Comparison of ENCODE assay signal across 19 mouse cellular contexts in the genomic region with DNA sequence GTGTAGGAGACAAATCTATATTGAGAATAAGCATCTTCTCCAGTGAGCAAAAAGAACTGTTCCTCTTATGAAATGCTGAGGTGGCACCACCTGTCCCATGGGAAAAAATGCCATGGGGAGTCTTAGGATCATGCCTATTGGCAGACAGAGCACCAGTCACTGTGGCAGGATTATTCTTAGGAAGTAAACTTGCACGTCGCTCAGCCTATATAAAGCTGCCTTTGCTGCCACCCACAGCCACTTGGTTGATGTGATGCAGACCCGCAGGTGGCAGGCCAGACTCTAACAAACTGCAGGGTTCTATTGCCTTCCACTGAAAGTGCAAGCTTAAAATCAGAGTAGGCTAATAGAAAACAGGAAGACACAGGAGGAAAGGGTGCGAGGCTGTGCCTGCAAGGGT.
DNase-seq lines count a peak whose midpoint lies in the region; ATAC-seq and TF ChIP-seq lines count a peak whose summit lies in the region.
"Had no signal": no experiment of that assay in that cellular context is flagged by ENCODE, and none has a peak within 500 bp of the region (broad histone marks: within the 10 kb centered on the region; RNA-seq: fewer than 3 reads in every experiment).

No protein-coding gene starts in this region.

- no peak overlapping the region for H3K27ac ChIP-seq in heart, embryonic 12.5 days (ENCODE audit: poor library complexity, severe bottlenecking)
- no peak overlapping the region for H3K27ac ChIP-seq in midbrain, postnatal 0 days (ENCODE audit: low read depth, low read length)
- no peak overlapping the region for H3K27ac ChIP-seq in midbrain, embryonic 16.5 days (ENCODE audit: low read length)
- H3K27ac ChIP-seq in left cerebral cortex, adult 2 months = no peak overlapping the region
- no peak overlapping the region for H3K27ac ChIP-seq in stomach, postnatal 0 days (replicated peaks)
- H3K27ac ChIP-seq: embryonic facial prominence, embryonic 12.5 days; midbrain, embryonic 12.5 days had no signal

- intact Hi-C loops in left cerebral cortex, adult 2 months (cut with DNase I) = no loop called here

- no peaks in the 10 kb centered on the region for H3K27me3 ChIP-seq in heart, embryonic 12.5 days (replicated peaks)
- H3K27me3 ChIP-seq in midbrain, postnatal 0 days (ENCODE audit: insufficient read depth, low read length) = no peaks in the 10 kb centered on the region
- H3K27me3 ChIP-seq in midbrain, embryonic 16.5 days (ENCODE audit: control insufficient read depth, insufficient read depth, low read depth, low read length) = no peaks in the 10 kb centered on the region; the same call in 1 of the 2 replicates
- no peaks in the 10 kb centered on the region for H3K27me3 ChIP-seq in stomach, postnatal 0 days (ENCODE audit: control insufficient read depth, insufficient read depth, low read length)
- H3K27me3 ChIP-seq: embryonic facial prominence, embryonic 12.5 days; midbrain, embryonic 12.5 days had no signal

- no peaks in the 10 kb centered on the region for H3K9me3 ChIP-seq in heart, embryonic 12.5 days (replicated peaks)
- H3K9me3 ChIP-seq in midbrain, postnatal 0 days (ENCODE audit: low read length) = no peaks in the 10 kb centered on the region
- no peaks in the 10 kb centered on the region for H3K9me3 ChIP-seq in midbrain, embryonic 16.5 days (replicated peaks; ENCODE audit: control insufficient read depth, low read length, poor library complexity, severe bottlenecking)
- no peaks in the 10 kb centered on the region for H3K9me3 ChIP-seq in stomach, postnatal 0 days (ENCODE audit: control insufficient read depth, low read length)
- H3K9me3 ChIP-seq: embryonic facial prominence, embryonic 12.5 days; midbrain, embryonic 12.5 days had no signal

- H3K9ac ChIP-seq in heart, embryonic 12.5 days = no peak overlapping the region
- no peak overlapping the region for H3K9ac ChIP-seq in midbrain, postnatal 0 days (replicated peaks; ENCODE audit: low read length, poor library complexity, severe bottlenecking)
- H3K9ac ChIP-seq in midbrain, embryonic 16.5 days (ENCODE audit: low read depth, low read length) = no peak overlapping the region
- H3K9ac ChIP-seq in stomach, postnatal 0 days (ENCODE audit: low read length) = no peak overlapping the region
- H3K9ac ChIP-seq: embryonic facial prominence, embryonic 12.5 days; midbrain, embryonic 12.5 days had no signal

- DNase-seq in heart, adult 11 months = peak; percentile 74
- peak; percentile 18 for DNase-seq in midbrain, postnatal 0 days (ENCODE audit: low spot score)
- DNase-seq in left cerebral cortex, adult 2 months (ENCODE audit: extremely low spot score in 1 of 2, low spot score in 2 of 2) = peak; percentile 16 to 28
- DNase-seq in stomach, postnatal 0 days (ENCODE audit: low spot score) = no peak
- no peak for DNase-seq in embryo, embryonic 11 days
- DNase-seq: cerebellum, adult 11 months; cerebellum, postnatal 36 days; heart, postnatal 36 days; kidney, postnatal 10 days; layer of hippocampus, postnatal 36 days; liver; lung, adult 18-20 months; lung, postnatal 36 days; thymus, postnatal 25 days had no signal

- ATAC-seq in heart, embryonic 12.5 days (ENCODE audit: insufficient number of reproducible peaks, low FRiP score) = no peak
- ATAC-seq in midbrain, postnatal 0 days (ENCODE audit: low FRiP score) = no peak
- ATAC-seq in midbrain, embryonic 16.5 days = no peak
- ATAC-seq in stomach, postnatal 0 days (ENCODE audit: low FRiP score, low TSS enrichment) = no peak
- ATAC-seq in cerebellum, adult (ENCODE audit: insufficient number of reproducible peaks, low FRiP score, low TSS enrichment) = no peak

- 51% methylated on average over 4 of the region's 4 CpGs for WGBS in heart, embryonic 12.5 days
- 71% methylated on average over 4 of the region's 4 CpGs for WGBS in midbrain, postnatal 0 days
- WGBS in midbrain, embryonic 16.5 days = 82% methylated on average over 4 of the region's 4 CpGs
- 62% methylated on average over 4 of the region's 4 CpGs for WGBS in stomach, postnatal 0 days

- no peak overlapping the region for H3K4me2 ChIP-seq in heart, embryonic 12.5 days
- H3K4me2 ChIP-seq in midbrain, postnatal 0 days (ENCODE audit: low read depth, low read length, poor library complexity, severe bottlenecking) = no peak overlapping the region
- H3K4me2 ChIP-seq in midbrain, embryonic 16.5 days (ENCODE audit: low read length) = no peak overlapping the region
- H3K4me2 ChIP-seq in stomach, postnatal 0 days (replicated peaks; ENCODE audit: low read depth) = no peak overlapping the region
- H3K4me2 ChIP-seq: embryonic facial prominence, embryonic 12.5 days; midbrain, embryonic 12.5 days had no signal

- TF ChIP-seq EP300 in stomach, postnatal 0 days (optimal IDR thresholded peaks at IDR 0.05) = no peak

- no peak overlapping the region for H3K4me3 ChIP-seq in heart, embryonic 12.5 days
- H3K4me3 ChIP-seq in midbrain, postnatal 0 days (ENCODE audit: low read depth, low read length) = no peak overlapping the region
- H3K4me3 ChIP-seq in midbrain, embryonic 16.5 days (ENCODE audit: low read depth, low read length) = no peak overlapping the region
- H3K4me3 ChIP-seq in left cerebral cortex, adult 2 months = no peak overlapping the region
- H3K4me3 ChIP-seq in stomach, postnatal 0 days (ENCODE audit: low read depth, low read length) = no peak overlapping the region
- H3K4me3 ChIP-seq: embryonic facial prominence, embryonic 12.5 days; midbrain, embryonic 12.5 days had no signal

- TF ChIP-seq CTCF in midbrain, postnatal 0 days (IDR thresholded peaks at IDR 0.05) = peak; percentile 43; the same call in 1 of the 2 replicates
- peak; percentile 14 for TF ChIP-seq CTCF in left cerebral cortex, adult 2 months (IDR thresholded peaks at IDR 0.05)
- TF ChIP-seq CTCF in stomach, postnatal 0 days (IDR thresholded peaks at IDR 0.05; ENCODE audit: low read depth) = peak; percentile 30

- H3K4me1 ChIP-seq in heart, embryonic 12.5 days (replicated peaks) = no peaks in the 10 kb centered on the region
- no peaks in the 10 kb centered on the region for H3K4me1 ChIP-seq in midbrain, postnatal 0 days (ENCODE audit: insufficient read depth, low read length)
- H3K4me1 ChIP-seq in midbrain, embryonic 16.5 days (ENCODE audit: control insufficient read depth, insufficient read depth, low read length) = no peaks in the 10 kb centered on the region
- H3K4me1 ChIP-seq in stomach, postnatal 0 days (replicated peaks; ENCODE audit: control insufficient read depth, insufficient read depth) = no peaks in the 10 kb centered on the region
- H3K4me1 ChIP-seq: embryonic facial prominence, embryonic 12.5 days; midbrain, embryonic 12.5 days had no signal

- H3K36me3 ChIP-seq in heart, embryonic 12.5 days = no peaks in the 10 kb centered on the region
- no peaks in the 10 kb centered on the region for H3K36me3 ChIP-seq in midbrain, postnatal 0 days (ENCODE audit: insufficient read depth, low read length)
- H3K36me3 ChIP-seq in midbrain, embryonic 16.5 days (ENCODE audit: control insufficient read depth, insufficient read depth, low read length) = no peaks in the 10 kb centered on the region
- H3K36me3 ChIP-seq in stomach, postnatal 0 days (ENCODE audit: control insufficient read depth, insufficient read depth, low read length) = no peaks in the 10 kb centered on the region
- H3K36me3 ChIP-seq: embryonic facial prominence, embryonic 12.5 days; midbrain, embryonic 12.5 days had no signal

Comparison
In these comparisons a context has a peak if more than half of its experiments do, and no peak if none do; other contexts are left out.
1. DNase-seq: peak in heart, adult 11 months (single experiment), midbrain, postnatal 0 days (single experiment) and left cerebral cortex, adult 2 months (2 of 2); none in stomach, postnatal 0 days (single experiment) and embryo, embryonic 11 days (single experiment).
2. Peak in every context shown above with its lines, with median percentiles within 50 percentile points of each other: CTCF ChIP-seq.